Mouse (Mus musculus) CD4-positive, CD25-positive, alpha-beta regulatory T cell, adult 9 weeks (primary cell): ENCODE data around the gene Ssxb1. TPM values are rescaled to one million over a fixed set of nuclear protein-coding genes. Genes with fewer than 3 reads are reported as not detected.

Source experiments
- polyA plus RNA-seq: library from polyadenylated mRNA; unstranded; fragments of 100-300 nt; shearing (Covaris generic); gene quantifications from one replicate; pipeline ENCODE4 v1.2.1, GENCODE M21; 2017

The Ssxb1 gene
- polyA plus RNA-seq, result not detected

GRCm38 (mm10) chrX:8413005-8413404 is at the start of gene Ssxb1:
TSS of gene Ssxb1 (plus strand) at chrX:8413305.

DNA sequence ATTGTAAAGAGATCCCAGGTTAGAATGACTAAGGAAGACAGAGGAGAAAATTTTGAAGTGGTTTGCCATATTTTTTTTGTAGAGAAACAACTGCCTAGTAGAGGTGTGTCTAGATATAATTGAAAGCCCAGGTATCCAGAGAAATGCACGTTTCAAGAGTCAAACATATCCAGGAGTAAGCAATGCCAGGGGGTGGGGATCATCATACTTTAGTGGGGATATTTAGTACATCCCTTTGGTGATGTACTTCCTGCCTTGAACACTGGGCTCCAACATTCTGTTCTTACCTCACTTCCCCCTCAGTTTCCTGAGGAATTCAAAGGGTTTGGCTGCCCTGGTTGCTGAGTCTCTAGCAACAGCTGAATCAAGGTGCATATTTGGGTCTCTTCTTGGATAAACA is 46.4 kb upstream of the Ssxb1 start, which contains the start of gene Ssxb9:
TSS of gene Ssxb9 (plus strand) at position 301 of the 400 bp plus-strand sequence.

GRCm38 (mm10) chrX:8461626-8462025 is 48.5 kb downstream of the Ssxb1 start, which contains the start of gene Ssxb2:
TSS of gene Ssxb2 (minus strand) at chrX:8461726.

Other genes with a start within 250 kb of the Ssxb1 start
- gene Tbc1d25, start 237.1 kb upstream of the Ssxb1 start, polyA plus RNA-seq, result 11.9 TPM
- 166 TPM for gene Ebp, start 219.8 kb upstream of the Ssxb1 start, polyA plus RNA-seq
- gene Porcn, start 206.8 kb upstream of the Ssxb1 start, polyA plus RNA-seq, result not detected
- 24.4 TPM for gene Ftsj1, start 160.9 kb upstream of the Ssxb1 start, polyA plus RNA-seq
- not detected for gene Slc38a5, start 142.2 kb upstream of the Ssxb1 start, polyA plus RNA-seq
- not detected for gene Ssxb10, start 85.9 kb upstream of the Ssxb1 start, polyA plus RNA-seq
- gene Ssxb9, start 46.3 kb upstream of the Ssxb1 start, polyA plus RNA-seq, result not detected
- not detected for gene Ssxb2, start 48.4 kb downstream of the Ssxb1 start, polyA plus RNA-seq
- gene Gm14459, start 111.6 kb downstream of the Ssxb1 start, polyA plus RNA-seq, result not detected
- gene Ssxb6, start 134.9 kb downstream of the Ssxb1 start, polyA plus RNA-seq, result not detected
- not detected for gene Ssxb3, start 178.5 kb downstream of the Ssxb1 start, polyA plus RNA-seq